Mouse (Mus musculus): ENCODE data around the gene Arhgef12. TPM values are rescaled to one million over a fixed set of nuclear protein-coding genes. Genes with fewer than 3 reads are reported as not detected.

Arhgef12 gene
- total and polyA plus RNA-seq, 3 experiments: 11.8 to 33.5 (median 14.7) TPM

DNA sequence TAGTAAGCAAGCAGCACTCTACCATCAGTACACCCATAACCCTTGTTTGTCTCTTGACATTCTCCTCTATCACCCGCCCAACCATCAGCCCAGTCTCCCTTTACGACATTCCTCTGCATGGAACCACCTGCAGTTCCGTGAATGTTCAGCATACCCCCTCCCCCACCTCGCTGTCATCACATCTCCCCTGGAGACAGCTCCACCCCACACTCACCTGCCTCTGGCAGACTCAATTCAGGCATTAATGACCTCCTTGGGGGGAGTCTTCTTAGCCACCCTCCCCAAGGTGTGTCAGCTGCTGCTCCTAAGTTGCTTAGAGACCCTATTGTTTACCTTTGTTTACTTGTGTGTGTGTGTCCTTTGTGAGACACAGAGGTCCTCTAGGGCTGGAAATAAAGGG is 25.3 kb upstream of the Arhgef12 start:
- H3K79me2 ChIP-seq (ENCODE audit: control insufficient read depth, insufficient read depth, low read length, poor library complexity): no peaks in the 10 kb centered on the region
- H3K27ac ChIP-seq (ENCODE audit: control insufficient read depth, low read depth, low read length): no peak overlapping the region
- no peak overlapping the region for H3K9ac ChIP-seq (ENCODE audit: control insufficient read depth, low read depth, low read length, poor library complexity, severe bottlenecking)
- H3K36me3 ChIP-seq (ENCODE audit: control insufficient read depth in 1 of 2, insufficient read depth in 2 of 2, low read length in 2 of 2): peaks cover 0 to 4% of the 10 kb centered on the region in 2 experiments; a peak in 2 of 4 replicates
- DNase-seq (ENCODE audit: low read depth, low spot score): no peak
- no peaks in the 10 kb centered on the region for H3K9me3 ChIP-seq (replicated peaks; ENCODE audit: insufficient read depth, low read length)
- peaks cover 0 to 7% of the 10 kb centered on the region in 2 experiments; a peak in 1 of 4 replicates for H3K4me1 ChIP-seq (ENCODE audit: control insufficient read depth in 1 of 2, insufficient read depth in 2 of 2, low read length in 2 of 2)
- TF ChIP-seq POLR2AphosphoS5 (IDR thresholded peaks at IDR 0.05; ENCODE audit: borderline replicate concordance, low read depth, low read length): no peak
- no peak for TF ChIP-seq POLR2A (IDR thresholded peaks at IDR 0.05; ENCODE audit: control insufficient read depth in 1 of 2, insufficient read depth in 1 of 2, low read depth in 1 of 2, low read length in 2 of 2, poor library complexity in 1 of 2)
- no peak for TF ChIP-seq MAZ (IDR thresholded peaks at IDR 0.05; ENCODE audit: low read depth, low read length)
- TF ChIP-seq NELFE (IDR thresholded peaks at IDR 0.05; ENCODE audit: low read depth, low read length): no peak
- no peak for TF ChIP-seq HCFC1 (IDR thresholded peaks at IDR 0.05; ENCODE audit: low read depth, low read length)
- no peak for TF ChIP-seq UBTF (IDR thresholded peaks at IDR 0.05; ENCODE audit: borderline replicate concordance, insufficient read depth, low read depth, low read length)
- no peak for TF ChIP-seq JUND (IDR thresholded peaks at IDR 0.05; ENCODE audit: low read depth, low read length)
- TF ChIP-seq CHD1 (IDR thresholded peaks at IDR 0.05; ENCODE audit: low read depth, low read length): no peak
- TF ChIP-seq TAL1 (IDR thresholded peaks at IDR 0.05; ENCODE audit: low read length): no peak
- no peak for TF ChIP-seq ZKSCAN1 (IDR thresholded peaks at IDR 0.05; ENCODE audit: low read depth, low read length)
- no peak for TF ChIP-seq GATA1 (IDR thresholded peaks at IDR 0.05; ENCODE audit: low read depth, low read length)
- no peak overlapping the region for H3K4me3 ChIP-seq (ENCODE audit: control insufficient read depth in 1 of 2, insufficient read depth in 1 of 2, low read depth in 2 of 2, low read length in 2 of 2)
- peaks cover 3 to 5% of the 10 kb centered on the region in 2 experiments; a peak in 3 of 4 replicates for H3K27me3 ChIP-seq (ENCODE audit: control insufficient read depth in 1 of 2, insufficient read depth in 2 of 2, low read length in 2 of 2)

DNA sequence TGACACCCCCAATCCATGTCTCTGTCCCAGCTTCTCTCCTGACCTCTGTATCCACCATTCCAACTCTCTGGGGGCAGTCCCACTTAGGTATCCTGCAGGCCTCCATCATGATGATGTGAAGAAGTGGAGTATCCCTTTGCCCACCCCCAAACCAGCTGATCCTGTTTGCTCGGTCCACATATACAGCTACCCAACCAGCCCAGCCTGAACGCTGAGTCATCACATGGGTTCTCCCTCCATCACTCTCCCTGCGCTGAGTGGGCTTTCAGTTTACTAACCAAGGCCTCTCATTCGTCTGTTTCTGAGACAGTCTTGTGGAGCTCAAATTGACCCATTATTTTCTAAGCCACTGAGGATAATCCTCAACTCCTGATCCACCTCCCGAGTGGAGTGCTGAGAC is 24.9 kb upstream of the Arhgef12 start:
- no peak overlapping the region for H3K27ac ChIP-seq (ENCODE audit: control insufficient read depth, low read depth, low read length)
- no peak for DNase-seq (ENCODE audit: low read depth, low spot score)
- H3K9ac ChIP-seq (ENCODE audit: control insufficient read depth, low read depth, low read length, poor library complexity, severe bottlenecking): no peak overlapping the region
- no peak for TF ChIP-seq UBTF (IDR thresholded peaks at IDR 0.05; ENCODE audit: borderline replicate concordance, insufficient read depth, low read depth, low read length)
- TF ChIP-seq MAFK (IDR thresholded peaks at IDR 0.05; ENCODE audit: borderline replicate concordance, low read depth, low read length): no peak
- TF ChIP-seq ELF1 (IDR thresholded peaks at IDR 0.05; ENCODE audit: low read depth, low read length): no peak
- no peak for TF ChIP-seq MXI1 (IDR thresholded peaks at IDR 0.05; ENCODE audit: low read depth, low read length)
- no peak for TF ChIP-seq NRF1 (IDR thresholded peaks at IDR 0.05; ENCODE audit: insufficient read depth, low read depth, low read length, poor library complexity, severe bottlenecking)
- TF ChIP-seq USF1 (IDR thresholded peaks at IDR 0.05; ENCODE audit: low read depth, low read length): no peak
- TF ChIP-seq POLR2A (IDR thresholded peaks at IDR 0.05; ENCODE audit: control insufficient read depth in 1 of 2, insufficient read depth in 1 of 2, low read depth in 1 of 2, low read length in 2 of 2, poor library complexity in 1 of 2): no peak
- TF ChIP-seq MYB (IDR thresholded peaks at IDR 0.05; ENCODE audit: low read depth, low read length): no peak
- no peak for TF ChIP-seq TAL1 (IDR thresholded peaks at IDR 0.05; ENCODE audit: low read length)
- TF ChIP-seq E2F4 (IDR thresholded peaks at IDR 0.05; ENCODE audit: borderline replicate concordance, low read depth, low read length): no peak
- H3K36me3 ChIP-seq (ENCODE audit: control insufficient read depth in 1 of 2, insufficient read depth in 2 of 2, low read length in 2 of 2): peaks cover 0 to 4% of the 10 kb centered on the region in 2 experiments; a peak in 2 of 4 replicates
- H3K4me3 ChIP-seq (ENCODE audit: control insufficient read depth in 1 of 2, insufficient read depth in 1 of 2, low read depth in 2 of 2, low read length in 2 of 2): no peak overlapping the region
- peaks cover 3 to 5% of the 10 kb centered on the region in 2 experiments; a peak in 3 of 4 replicates for H3K27me3 ChIP-seq (ENCODE audit: control insufficient read depth in 1 of 2, insufficient read depth in 2 of 2, low read length in 2 of 2)
- no peaks in the 10 kb centered on the region for H3K79me2 ChIP-seq (ENCODE audit: control insufficient read depth, insufficient read depth, low read length, poor library complexity)
- peaks cover 0 to 7% of the 10 kb centered on the region in 2 experiments; a peak in 1 of 4 replicates for H3K4me1 ChIP-seq (ENCODE audit: control insufficient read depth in 1 of 2, insufficient read depth in 2 of 2, low read length in 2 of 2)
- H3K9me3 ChIP-seq (replicated peaks; ENCODE audit: insufficient read depth, low read length): no peaks in the 10 kb centered on the region

Measured in MEL (cell line).